Mouse (Mus musculus): ENCODE results near the gene Slc24a2. TPM values are rescaled to one million over a fixed set of nuclear protein-coding genes. Genes with fewer than 3 reads are reported as not detected.

The Slc24a2 gene
- polyA plus RNA-seq, 1 experiment: not detected

- TF ChIP-seq CTCF (IDR thresholded peaks at IDR 0.05; ENCODE audit: control insufficient read depth, insufficient read depth, insufficient read length) (no peak), MYOD1 (IDR thresholded peaks at IDR 0.05; ENCODE audit: control insufficient read depth, insufficient read length, low read depth) (no peak), MAX (IDR thresholded peaks at IDR 0.05) (no peak), MYOG (IDR thresholded peaks at IDR 0.05; ENCODE audit: control insufficient read depth, extremely low read depth, insufficient read length) (no peak), CEBPB (IDR thresholded peaks at IDR 0.05; ENCODE audit: low read depth) (no peak), USF1 (IDR thresholded peaks at IDR 0.05; ENCODE audit: low read depth) (no peak), FOSL1 (IDR thresholded peaks at IDR 0.05; ENCODE audit: insufficient read depth, low read length, poor library complexity, severe bottlenecking) (no peak)
- no peak overlapping the region for H3ac ChIP-seq (ENCODE audit: control insufficient read depth, insufficient read length, low read depth)
- H3K79me3 ChIP-seq (ENCODE audit: low read depth): no peaks in the 10 kb centered on the region
- H3K79me2 ChIP-seq (ENCODE audit: control insufficient read depth, insufficient read depth): no peaks in the 10 kb centered on the region
- H3K4me3 ChIP-seq (ENCODE audit: insufficient read depth, poor library complexity, severe bottlenecking): no peak overlapping the region
- H3K36me3 ChIP-seq (ENCODE audit: control insufficient read depth, insufficient read depth): no peaks in the 10 kb centered on the region
- H3K27me3 ChIP-seq (ENCODE audit: control insufficient read depth, insufficient read depth, insufficient read length): peaks cover 3% of the 10 kb centered on the region
Observed at GRCm38 (mm10) chr4:87062771-87063253, 167.5 kb downstream of the Slc24a2 start.

- TF ChIP-seq FOSL1 (IDR thresholded peaks at IDR 0.05; ENCODE audit: insufficient read depth, low read length, poor library complexity, severe bottlenecking) (no peak), MYOG (IDR thresholded peaks at IDR 0.05; ENCODE audit: control insufficient read depth, extremely low read depth, insufficient read length) (no peak), CEBPB (IDR thresholded peaks at IDR 0.05; ENCODE audit: low read depth) (no peak), USF1 (IDR thresholded peaks at IDR 0.05; ENCODE audit: low read depth) (no peak), MAX (IDR thresholded peaks at IDR 0.05) (no peak)
- H3K79me2 ChIP-seq (ENCODE audit: control insufficient read depth, insufficient read depth): no peaks in the 10 kb centered on the region
Observed at GRCm38 (mm10) chr4:87061696-87062095, 168.6 kb downstream of the Slc24a2 start.

DNA sequence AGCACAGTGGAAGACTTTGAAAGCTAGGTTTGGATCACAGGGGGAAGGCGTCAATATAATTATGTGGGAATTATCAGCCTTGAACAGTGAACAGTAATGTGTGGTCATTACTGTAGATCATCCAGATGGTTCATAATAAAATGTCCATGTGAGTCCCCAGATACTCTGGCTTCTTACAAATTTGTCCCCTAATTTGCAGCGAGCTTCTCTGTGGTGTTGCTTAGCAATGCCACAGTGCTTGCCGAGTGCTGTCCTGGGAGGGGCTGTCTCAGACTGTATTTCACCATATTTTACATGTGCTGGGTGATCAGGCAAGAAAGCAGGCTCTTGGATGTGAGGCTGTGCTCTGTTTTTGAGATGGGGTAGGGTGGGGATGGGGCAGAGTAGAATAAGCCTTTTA is 172.7 kb downstream of the Slc24a2 start:
- no peak overlapping the region for H3ac ChIP-seq (ENCODE audit: control insufficient read depth, insufficient read length, low read depth)
- H3K36me3 ChIP-seq (ENCODE audit: control insufficient read depth, insufficient read depth): no peaks in the 10 kb centered on the region
- no peak for TF ChIP-seq MAX (IDR thresholded peaks at IDR 0.05)
- no peaks in the 10 kb centered on the region for H3K27me3 ChIP-seq (ENCODE audit: control insufficient read depth, insufficient read depth, insufficient read length)
- H3K79me3 ChIP-seq (ENCODE audit: low read depth): no peaks in the 10 kb centered on the region
- no peaks in the 10 kb centered on the region for H3K79me2 ChIP-seq (ENCODE audit: control insufficient read depth, insufficient read depth)
- no peak overlapping the region for H3K4me3 ChIP-seq (ENCODE audit: insufficient read depth, poor library complexity, severe bottlenecking)

More at GRCm38 (mm10) chr4:87061696-87062095, 168.6 kb downstream of the Slc24a2 start:
- Histone ChIP-seq H3ac (ENCODE audit: control insufficient read depth, insufficient read length, low read depth) (no peak overlapping the region), H3K36me3 (ENCODE audit: control insufficient read depth, insufficient read depth) (no peaks in the 10 kb centered on the region), H3K79me3 (ENCODE audit: low read depth) (no peaks in the 10 kb centered on the region), H3K27me3 (ENCODE audit: control insufficient read depth, insufficient read depth, insufficient read length) (peaks cover 3% of the 10 kb centered on the region), H3K4me3 (ENCODE audit: insufficient read depth, poor library complexity, severe bottlenecking) (no peak overlapping the region)

DNA sequence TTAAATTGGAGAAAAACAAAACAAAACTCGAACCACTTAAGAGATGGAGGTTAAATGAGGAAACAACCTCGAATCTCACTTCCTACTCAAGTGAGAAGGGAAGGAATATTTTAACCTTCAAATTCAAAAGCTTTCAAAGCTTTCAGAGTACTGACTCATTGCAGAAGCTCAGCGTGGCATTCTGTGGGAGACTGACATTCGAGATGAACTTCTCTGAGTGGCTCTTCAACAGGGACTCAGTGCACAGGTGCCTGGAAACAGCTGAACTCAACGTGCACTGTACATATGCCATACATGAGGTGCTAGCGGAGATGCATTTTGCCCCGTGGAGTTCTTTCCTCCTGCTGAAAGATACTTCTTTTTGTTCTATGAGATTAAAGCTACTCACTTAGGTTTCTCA is 174.5 kb downstream of the Slc24a2 start:
- H3K36me3 ChIP-seq (ENCODE audit: control insufficient read depth, insufficient read depth): no peaks in the 10 kb centered on the region
- no peaks in the 10 kb centered on the region for H3K79me3 ChIP-seq (ENCODE audit: low read depth)
- no peaks in the 10 kb centered on the region for H3K27me3 ChIP-seq (ENCODE audit: control insufficient read depth, insufficient read depth, insufficient read length)
- no peak overlapping the region for H3ac ChIP-seq (ENCODE audit: control insufficient read depth, insufficient read length, low read depth)
- no peaks in the 10 kb centered on the region for H3K79me2 ChIP-seq (ENCODE audit: control insufficient read depth, insufficient read depth)
- TF ChIP-seq FOSL1 (IDR thresholded peaks at IDR 0.05; ENCODE audit: insufficient read depth, low read length, poor library complexity, severe bottlenecking) (no peak), MYOG (IDR thresholded peaks at IDR 0.05; ENCODE audit: control insufficient read depth, extremely low read depth, insufficient read length) (no peak), MYOD1 (IDR thresholded peaks at IDR 0.05; ENCODE audit: control insufficient read depth, insufficient read length, low read depth) (no peak), USF1 (IDR thresholded peaks at IDR 0.05; ENCODE audit: low read depth) (no peak), CTCF (IDR thresholded peaks at IDR 0.05; ENCODE audit: control insufficient read depth, insufficient read depth, insufficient read length) (no peak), CEBPB (IDR thresholded peaks at IDR 0.05; ENCODE audit: low read depth) (no peak), MAX (IDR thresholded peaks at IDR 0.05) (no peak)
- no peak overlapping the region for H3K4me3 ChIP-seq (ENCODE audit: insufficient read depth, poor library complexity, severe bottlenecking)

- H3K4me3 ChIP-seq (ENCODE audit: insufficient read depth, poor library complexity, severe bottlenecking): no peak overlapping the region
- H3ac ChIP-seq (ENCODE audit: control insufficient read depth, insufficient read length, low read depth): no peak overlapping the region
Observed at GRCm38 (mm10) chr4:87052881-87053280, 177.4 kb downstream of the Slc24a2 start.

DNA sequence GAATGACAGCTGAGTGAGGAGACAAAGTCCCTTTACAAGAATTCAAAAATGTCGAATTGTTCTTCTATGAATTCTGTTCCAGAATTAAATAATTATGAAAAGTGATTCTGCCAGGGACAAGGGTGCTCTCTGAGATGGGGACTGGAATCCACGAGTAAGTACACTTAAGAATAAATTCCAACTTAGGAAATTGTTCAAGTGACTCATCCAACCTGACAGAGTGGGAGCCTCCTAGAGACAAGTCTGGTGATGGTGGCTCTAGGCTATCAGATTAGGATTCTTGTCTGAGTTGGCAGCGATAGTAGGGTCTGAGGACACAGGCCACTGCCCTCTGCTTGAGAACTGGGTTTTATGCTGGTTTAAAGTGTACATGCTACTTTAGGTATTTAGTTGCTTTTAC is 181.2 kb downstream of the Slc24a2 start:
- Histone ChIP-seq H3K4me3 (ENCODE audit: insufficient read depth, poor library complexity, severe bottlenecking) (no peak overlapping the region), H3K79me3 (ENCODE audit: low read depth) (no peaks in the 10 kb centered on the region), H3ac (ENCODE audit: control insufficient read depth, insufficient read length, low read depth) (no peak overlapping the region), H3K79me2 (ENCODE audit: control insufficient read depth, insufficient read depth) (no peaks in the 10 kb centered on the region), H3K36me3 (ENCODE audit: control insufficient read depth, insufficient read depth) (no peaks in the 10 kb centered on the region), H3K27me3 (ENCODE audit: control insufficient read depth, insufficient read depth, insufficient read length) (no peaks in the 10 kb centered on the region)
- TF ChIP-seq CEBPB (IDR thresholded peaks at IDR 0.05; ENCODE audit: low read depth): no peak
- no peak for TF ChIP-seq MYOD1 (IDR thresholded peaks at IDR 0.05; ENCODE audit: control insufficient read depth, insufficient read length, low read depth)
- TF ChIP-seq CTCF (IDR thresholded peaks at IDR 0.05; ENCODE audit: control insufficient read depth, insufficient read depth, insufficient read length): no peak
- no peak for TF ChIP-seq MYOG (IDR thresholded peaks at IDR 0.05; ENCODE audit: control insufficient read depth, extremely low read depth, insufficient read length)
- no peak for TF ChIP-seq USF1 (IDR thresholded peaks at IDR 0.05; ENCODE audit: low read depth)
- TF ChIP-seq MAX (IDR thresholded peaks at IDR 0.05): no peak
- TF ChIP-seq FOSL1 (IDR thresholded peaks at IDR 0.05; ENCODE audit: insufficient read depth, low read length, poor library complexity, severe bottlenecking): no peak

More at GRCm38 (mm10) chr4:87052881-87053280, 177.4 kb downstream of the Slc24a2 start:
- H3K27me3 ChIP-seq (ENCODE audit: control insufficient read depth, insufficient read depth, insufficient read length): no peaks in the 10 kb centered on the region
- no peaks in the 10 kb centered on the region for H3K79me3 ChIP-seq (ENCODE audit: low read depth)
- no peaks in the 10 kb centered on the region for H3K36me3 ChIP-seq (ENCODE audit: control insufficient read depth, insufficient read depth)
- TF ChIP-seq MYOG (IDR thresholded peaks at IDR 0.05; ENCODE audit: control insufficient read depth, extremely low read depth, insufficient read length) (no peak), MYOD1 (IDR thresholded peaks at IDR 0.05; ENCODE audit: control insufficient read depth, insufficient read length, low read depth) (no peak), CEBPB (IDR thresholded peaks at IDR 0.05; ENCODE audit: low read depth) (no peak), USF1 (IDR thresholded peaks at IDR 0.05; ENCODE audit: low read depth) (no peak), CTCF (IDR thresholded peaks at IDR 0.05; ENCODE audit: control insufficient read depth, insufficient read depth, insufficient read length) (no peak), FOSL1 (IDR thresholded peaks at IDR 0.05; ENCODE audit: insufficient read depth, low read length, poor library complexity, severe bottlenecking) (no peak), MAX (IDR thresholded peaks at IDR 0.05) (no peak)
- no peaks in the 10 kb centered on the region for H3K79me2 ChIP-seq (ENCODE audit: control insufficient read depth, insufficient read depth)
